Mouse (Mus musculus): ENCODE measurements around the gene Rgs7. TPM values are rescaled to one million over a fixed set of nuclear protein-coding genes. Genes with fewer than 3 reads are reported as not detected.

The Rgs7 gene
- total RNA-seq, 1 experiment from 2014 or later, result not detected

- no peak for ATAC-seq (replicated peaks in 1 of 2; ENCODE audit: insufficient read depth in 1 of 2, low FRiP score in 2 of 2, low TSS enrichment in 1 of 2, low read depth in 1 of 2, poor library complexity in 2 of 2, severe bottlenecking in 2 of 2)
Measured at GRCm38 (mm10) chr1:175442939-175443338, 49.4 kb downstream of the Rgs7 start.

- no peak for ATAC-seq (replicated peaks in 1 of 2; ENCODE audit: insufficient read depth in 1 of 2, low FRiP score in 2 of 2, low TSS enrichment in 1 of 2, low read depth in 1 of 2, poor library complexity in 2 of 2, severe bottlenecking in 2 of 2)
Measured at GRCm38 (mm10) chr1:175442025-175442424, 50.3 kb downstream of the Rgs7 start.

- no peak for ATAC-seq (replicated peaks in 1 of 2; ENCODE audit: insufficient read depth in 1 of 2, low FRiP score in 2 of 2, low TSS enrichment in 1 of 2, low read depth in 1 of 2, poor library complexity in 2 of 2, severe bottlenecking in 2 of 2)
Measured at GRCm38 (mm10) chr1:175433622-175434204, 58.6 kb downstream of the Rgs7 start.

GRCm38 (mm10) chr1:175433128-175433527 is 59.2 kb downstream of the Rgs7 start:
- no peak for ATAC-seq (replicated peaks in 1 of 2; ENCODE audit: insufficient read depth in 1 of 2, low FRiP score in 2 of 2, low TSS enrichment in 1 of 2, low read depth in 1 of 2, poor library complexity in 2 of 2, severe bottlenecking in 2 of 2)

- ATAC-seq (replicated peaks in 1 of 2; ENCODE audit: insufficient read depth in 1 of 2, low FRiP score in 2 of 2, low TSS enrichment in 1 of 2, low read depth in 1 of 2, poor library complexity in 2 of 2, severe bottlenecking in 2 of 2), result no peak
Measured at GRCm38 (mm10) chr1:175431356-175432053, 60.8 kb downstream of the Rgs7 start.

GRCm38 (mm10) chr1:175427112-175427511 is 65.2 kb downstream of the Rgs7 start:
- no peak for ATAC-seq (replicated peaks in 1 of 2; ENCODE audit: insufficient read depth in 1 of 2, low FRiP score in 2 of 2, low TSS enrichment in 1 of 2, low read depth in 1 of 2, poor library complexity in 2 of 2, severe bottlenecking in 2 of 2)

- no peak for ATAC-seq (replicated peaks in 1 of 2; ENCODE audit: insufficient read depth in 1 of 2, low FRiP score in 2 of 2, low TSS enrichment in 1 of 2, low read depth in 1 of 2, poor library complexity in 2 of 2, severe bottlenecking in 2 of 2)
Measured at GRCm38 (mm10) chr1:175426393-175426792, 65.9 kb downstream of the Rgs7 start.

GRCm38 (mm10) chr1:175420883-175421282 is 71.4 kb downstream of the Rgs7 start:
- no peak for ATAC-seq (replicated peaks in 1 of 2; ENCODE audit: insufficient read depth in 1 of 2, low FRiP score in 2 of 2, low TSS enrichment in 1 of 2, low read depth in 1 of 2, poor library complexity in 2 of 2, severe bottlenecking in 2 of 2)

- no peak for ATAC-seq (replicated peaks in 1 of 2; ENCODE audit: insufficient read depth in 1 of 2, low FRiP score in 2 of 2, low TSS enrichment in 1 of 2, low read depth in 1 of 2, poor library complexity in 2 of 2, severe bottlenecking in 2 of 2)
Measured at GRCm38 (mm10) chr1:175415728-175416127, 76.6 kb downstream of the Rgs7 start.

GRCm38 (mm10) chr1:175410399-175410798 is 81.9 kb downstream of the Rgs7 start:
- ATAC-seq (replicated peaks in 1 of 2; ENCODE audit: insufficient read depth in 1 of 2, low FRiP score in 2 of 2, low TSS enrichment in 1 of 2, low read depth in 1 of 2, poor library complexity in 2 of 2, severe bottlenecking in 2 of 2), result no peak

- no peak for ATAC-seq (replicated peaks in 1 of 2; ENCODE audit: insufficient read depth in 1 of 2, low FRiP score in 2 of 2, low TSS enrichment in 1 of 2, low read depth in 1 of 2, poor library complexity in 2 of 2, severe bottlenecking in 2 of 2)
Measured at GRCm38 (mm10) chr1:175391894-175392293, 100.4 kb downstream of the Rgs7 start.

GRCm38 (mm10) chr1:175389250-175389649 is 103.0 kb downstream of the Rgs7 start:
- ATAC-seq (replicated peaks in 1 of 2; ENCODE audit: insufficient read depth in 1 of 2, low FRiP score in 2 of 2, low TSS enrichment in 1 of 2, low read depth in 1 of 2, poor library complexity in 2 of 2, severe bottlenecking in 2 of 2), result no peak

- no peak for ATAC-seq (replicated peaks in 1 of 2; ENCODE audit: insufficient read depth in 1 of 2, low FRiP score in 2 of 2, low TSS enrichment in 1 of 2, low read depth in 1 of 2, poor library complexity in 2 of 2, severe bottlenecking in 2 of 2)
Measured at GRCm38 (mm10) chr1:175385581-175386235, 106.6 kb downstream of the Rgs7 start.

- ATAC-seq (replicated peaks in 1 of 2; ENCODE audit: insufficient read depth in 1 of 2, low FRiP score in 2 of 2, low TSS enrichment in 1 of 2, low read depth in 1 of 2, poor library complexity in 2 of 2, severe bottlenecking in 2 of 2), result no peak
Measured at GRCm38 (mm10) chr1:175372571-175372970, 119.7 kb downstream of the Rgs7 start.

- ATAC-seq (replicated peaks in 1 of 2; ENCODE audit: insufficient read depth in 1 of 2, low FRiP score in 2 of 2, low TSS enrichment in 1 of 2, low read depth in 1 of 2, poor library complexity in 2 of 2, severe bottlenecking in 2 of 2), result no peak
Measured at GRCm38 (mm10) chr1:175368062-175368461, 124.2 kb downstream of the Rgs7 start.

- ATAC-seq (replicated peaks in 1 of 2; ENCODE audit: insufficient read depth in 1 of 2, low FRiP score in 2 of 2, low TSS enrichment in 1 of 2, low read depth in 1 of 2, poor library complexity in 2 of 2, severe bottlenecking in 2 of 2), result no peak
Measured at GRCm38 (mm10) chr1:175363606-175364005, 128.7 kb downstream of the Rgs7 start.

- ATAC-seq (replicated peaks in 1 of 2; ENCODE audit: insufficient read depth in 1 of 2, low FRiP score in 2 of 2, low TSS enrichment in 1 of 2, low read depth in 1 of 2, poor library complexity in 2 of 2, severe bottlenecking in 2 of 2), result no peak
Measured at GRCm38 (mm10) chr1:175359411-175360366, 132.6 kb downstream of the Rgs7 start.

- ATAC-seq (replicated peaks in 1 of 2; ENCODE audit: insufficient read depth in 1 of 2, low FRiP score in 2 of 2, low TSS enrichment in 1 of 2, low read depth in 1 of 2, poor library complexity in 2 of 2, severe bottlenecking in 2 of 2), result no peak
Measured at GRCm38 (mm10) chr1:175352921-175353320, 139.4 kb downstream of the Rgs7 start.

Data from hematopoietic stem cell, adult 5-6 weeks (primary cell).